Mouse (Mus musculus) heart, embryonic 11.5 days (tissue): ENCODE results near the gene Hist1h3e. TPM values are rescaled to one million over a fixed set of nuclear protein-coding genes. Genes with fewer than 3 reads are reported as not detected.
A peak's percentile ranks its signal among the peaks of the same experiment; 100 is the strongest.
"Not testable (repeated sequence)": the region's sequence is repeated elsewhere in the genome, so short reads cannot be mapped to it uniquely, and the experiment has no call there.

ENCODE experiments used
- ATAC-seq: fragments of 200-750 bp; cut with Nextera tagmentation; replicated peaks from 2 replicates; pipeline ENCODE4 v1.8.0; 2017; ENCODE audit warnings: moderate library complexity; ENCODE audit not compliant: insufficient number of reproducible peaks, low FRiP score, low TSS enrichment
- H3K27ac ChIP-seq: fragments of 300-500 bp; sonication (generic); 2 replicates; pipeline ENCODE4 v1.5.1; 2014; ENCODE audit warnings: mild to moderate bottlenecking, low read depth, low read length
- H3K27me3 ChIP-seq: fragments of 300-500 bp; sonication (generic); 2 replicates; pipeline ENCODE4 v1.6.1; 2014; ENCODE audit warnings: mild to moderate bottlenecking, low read length, mixed read lengths; ENCODE audit not compliant: control insufficient read depth, insufficient read depth
- H3K36me3 ChIP-seq: fragments of 300-500 bp; sonication (generic); 2 replicates; pipeline ENCODE4 v1.6.1; 2014; ENCODE audit warnings: mild to moderate bottlenecking, low read length, moderate library complexity, mixed read lengths; ENCODE audit not compliant: control insufficient read depth, insufficient read depth
- H3K4me1 ChIP-seq: fragments of 300-500 bp; sonication (generic); 2 replicates; pipeline ENCODE4 v1.6.1; 2014; ENCODE audit warnings: low read length; ENCODE audit not compliant: control insufficient read depth, insufficient read depth
- H3K4me2 ChIP-seq: fragments of 300-500 bp; sonication (generic); 2 replicates; pipeline ENCODE4 v1.6.1; 2014; ENCODE audit warnings: mild to moderate bottlenecking, moderate library complexity
- H3K4me3 ChIP-seq: fragments of 300-500 bp; sonication (generic); 2 replicates; pipeline ENCODE4 v1.5.1; 2014; ENCODE audit warnings: low read depth, low read length
- H3K9ac ChIP-seq: fragments of 300-500 bp; sonication (generic); 2 replicates; pipeline ENCODE4 v1.6.1; 2014; ENCODE audit warnings: mild to moderate bottlenecking, low read depth, low read length, moderate library complexity
- H3K9me3 ChIP-seq: fragments of 300-500 bp; sonication (generic); replicated peaks from 2 replicates; pipeline ENCODE4 v1.6.1; 2016; ENCODE audit warnings: low read length; ENCODE audit not compliant: control insufficient read depth
- WGBS: fragments of 180-500 bp; shearing (Covaris S2); extraction: QIAGEN DNeasy Blood & Tissue Kit; methylation state at CpG from one replicate; pipeline ENCODE4 v1.1.7; 2014; ENCODE audit not compliant: insufficient replicate concordance; 5-methylcytosine and 5-hydroxymethylcytosine counted together
- polyA plus RNA-seq: library from polyadenylated mRNA; unstranded; fragments of >200 nt; fragmentation: Nextera tagmentation; extraction: Ambion mirVana; gene quantifications from 2 replicates; pipeline ENCODE4 v1.2.1, GENCODE M21; 2014

Gene Hist1h3e
- polyA plus RNA-seq, 1 experiment from 2014 or later = 3.0 TPM

GRCm38 (mm10) chr13:23576906-23577639 lies 14.9 kb upstream of the Hist1h3e start:
- Histone ChIP-seq H3K4me2 (peak overlapping the region; percentile 68), H3K27me3 (no peaks in the 10 kb centered on the region), H3K36me3 (no peaks in the 10 kb centered on the region), H3K9me3 (no peaks in the 10 kb centered on the region), H3K27ac (peak overlapping the region; percentile 84), H3K9ac (peak overlapping the region; percentile 76), H3K4me3 (peak overlapping the region; percentile 45), H3K4me1 (peaks cover 11% of the 10 kb centered on the region; the same call in 1 of the 2 replicates)
- no peak for ATAC-seq
- WGBS = 60% methylated on average over 6 of the region's 6 CpGs

DNA sequence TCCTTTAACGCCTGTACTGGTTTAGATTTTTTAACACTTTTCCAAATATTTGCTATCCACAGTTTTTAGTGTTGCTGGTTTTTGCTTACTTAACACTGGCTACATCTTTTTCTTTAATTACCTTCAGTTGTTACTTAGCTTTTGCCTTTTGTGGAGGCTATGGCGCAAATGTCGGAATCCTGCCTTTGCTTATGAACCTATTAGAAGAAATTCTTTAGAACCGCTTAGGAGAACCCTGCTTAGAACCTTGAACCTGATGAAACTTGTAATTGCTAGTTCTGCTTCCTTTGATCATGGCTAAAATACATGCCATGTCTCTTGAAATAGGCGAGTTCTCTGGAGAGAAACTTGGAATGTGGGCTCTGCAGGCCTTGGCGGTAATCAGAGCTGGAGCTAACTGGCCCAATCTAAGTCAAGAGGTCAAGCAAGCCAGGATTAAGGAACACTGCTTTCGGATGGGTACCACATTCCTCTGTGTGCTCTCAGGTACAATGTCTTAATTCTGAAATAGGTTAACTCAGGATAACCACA lies 14.2 kb upstream of the Hist1h3e start:
- Histone ChIP-seq H3K9me3 (no peaks in the 10 kb centered on the region), H3K27me3 (no peaks in the 10 kb centered on the region), H3K9ac (peak overlapping the region; percentile 76), H3K36me3 (no peaks in the 10 kb centered on the region), H3K4me2 (peak overlapping the region; percentile 68), H3K4me1 (peaks cover 8% of the 10 kb centered on the region; the same call in 1 of the 2 replicates), H3K27ac (peak overlapping the region; percentile 84), H3K4me3 (peak overlapping the region; percentile 45)
- no peak for ATAC-seq
- WGBS = 13% methylated on average over 7 of the region's 7 CpGs

- Histone ChIP-seq H3K27ac (peak overlapping the region; percentile 84), H3K4me2 (peak overlapping the region; percentile 68), H3K9ac (peak overlapping the region; percentile 76), H3K4me3 (peak overlapping the region; percentile 45)
- H3K4me1 ChIP-seq, ATAC-seq, H3K9me3 ChIP-seq, H3K36me3 ChIP-seq, H3K27me3 ChIP-seq: not testable (repeated sequence)
- whole genome bisulfite sequencing = 0% methylated on average over 11 of the region's 40 CpGs
Observed at GRCm38 (mm10) chr13:23575864-23576313, 13.7 kb upstream of the Hist1h3e start.

DNA sequence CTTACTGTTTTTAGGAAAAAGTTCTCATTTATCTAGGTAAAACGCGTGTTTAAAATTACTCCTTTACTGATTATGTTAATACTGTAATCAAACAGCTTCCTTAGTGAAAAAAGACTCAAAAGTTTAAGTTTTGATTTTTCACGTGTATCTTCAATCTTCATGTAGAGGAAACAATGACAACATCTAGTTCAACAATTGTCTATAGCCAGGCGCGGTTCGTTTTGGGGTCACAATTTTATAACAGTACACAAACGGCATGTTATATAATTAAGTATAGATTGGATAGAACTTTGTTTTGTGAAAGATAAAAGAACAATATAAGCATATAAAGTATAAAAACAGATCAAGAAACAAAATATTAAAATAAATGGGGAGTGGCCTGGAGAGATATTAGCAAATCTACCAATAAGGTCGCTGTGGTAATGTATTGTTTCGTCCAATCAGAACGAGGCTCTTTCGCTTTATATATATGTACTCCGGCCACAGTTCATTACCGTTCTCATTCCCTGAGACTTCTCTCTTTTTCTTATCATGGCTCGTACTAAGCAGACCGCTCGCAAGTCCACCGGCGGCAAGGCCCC lies 13.2 kb upstream of the Hist1h3e start, which contains the start of gene Hist1h3d:
Gene Hist1h3d, plus strand, starts transcription at position 493 of the 581 bp plus-strand sequence.
- no peaks in the 10 kb centered on the region for H3K27me3 ChIP-seq
- ATAC-seq = peak; percentile 60
- peak within 1 kb of the TSS; percentile 45 for H3K4me3 ChIP-seq
- no peaks in the 10 kb centered on the region for H3K36me3 ChIP-seq
- under 1% methylated on average over 18 of the region's 18 CpGs for WGBS
- H3K9ac ChIP-seq = peak within 1 kb of the TSS; percentile 76
- H3K27ac ChIP-seq = peak within 1 kb of the TSS; percentile 84
- peak within 1 kb of the TSS; percentile 68 for H3K4me2 ChIP-seq
- peaks cover 8% of the 10 kb centered on the region; the same call in 1 of the 2 replicates for H3K4me1 ChIP-seq
- H3K9me3 ChIP-seq = no peaks in the 10 kb centered on the region

DNA sequence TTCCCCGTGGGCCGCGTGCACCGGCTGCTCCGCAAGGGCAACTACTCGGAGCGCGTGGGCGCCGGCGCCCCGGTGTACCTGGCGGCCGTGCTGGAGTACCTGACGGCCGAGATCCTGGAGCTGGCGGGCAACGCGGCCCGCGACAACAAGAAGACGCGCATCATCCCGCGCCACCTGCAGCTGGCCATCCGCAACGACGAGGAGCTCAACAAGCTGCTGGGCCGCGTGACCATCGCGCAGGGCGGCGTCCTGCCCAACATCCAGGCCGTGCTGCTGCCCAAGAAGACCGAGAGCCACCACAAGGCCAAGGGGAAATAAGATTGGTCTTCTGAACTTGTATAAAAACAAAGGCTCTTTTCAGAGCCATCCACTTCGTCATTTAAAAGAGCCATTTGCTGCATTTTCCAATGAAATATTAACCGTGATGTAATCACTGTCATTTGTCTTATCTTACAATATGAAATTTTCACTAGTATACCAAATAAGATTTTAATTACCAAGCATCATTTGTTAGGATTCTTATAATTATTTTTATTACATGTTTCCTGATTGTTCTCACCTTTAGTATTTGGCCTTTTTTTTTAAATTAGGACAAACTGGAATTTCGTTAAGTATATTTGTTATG lies 12.5 kb upstream of the Hist1h3e start:
- Histone ChIP-seq H3K27ac (peak overlapping the region; percentile 96), H3K4me2 (peak overlapping the region; percentile 75), H3K4me3 (peak overlapping the region; percentile 25), H3K9ac (peak overlapping the region; percentile 59; the same call in 1 of the 2 replicates), H3K4me1 (peaks cover 10% of the 10 kb centered on the region)
- not testable (repeated sequence) for H3K36me3 ChIP-seq, H3K27me3 ChIP-seq, H3K9me3 ChIP-seq, ATAC-seq
- 5% methylated on average over 5 of the region's 39 CpGs for WGBS

- Histone ChIP-seq H3K4me2 (peak within 1 kb of the TSS; percentile 75), H3K9ac (peak within 1 kb of the TSS; percentile 76), H3K27ac (peak within 1 kb of the TSS; percentile 96), H3K4me3 (peak within 1 kb of the TSS; percentile 45), H3K4me1 (peaks cover 10% of the 10 kb centered on the region)
- WGBS = under 1% methylated on average over 30 of the region's 42 CpGs
- H3K9me3 ChIP-seq, H3K27me3 ChIP-seq, H3K36me3 ChIP-seq: not testable (repeated sequence)
- ATAC-seq = peak; percentile 90
Observed at GRCm38 (mm10) chr13:23573898-23574524, 11.8 kb upstream of the Hist1h3e start, which contains the start of the genes Hist1h2bf and Hist1h2ad. Gene Hist1h2bf, minus strand, starts transcription at chr13:23574196. Gene Hist1h2ad, plus strand, starts transcription at chr13:23574381.

DNA sequence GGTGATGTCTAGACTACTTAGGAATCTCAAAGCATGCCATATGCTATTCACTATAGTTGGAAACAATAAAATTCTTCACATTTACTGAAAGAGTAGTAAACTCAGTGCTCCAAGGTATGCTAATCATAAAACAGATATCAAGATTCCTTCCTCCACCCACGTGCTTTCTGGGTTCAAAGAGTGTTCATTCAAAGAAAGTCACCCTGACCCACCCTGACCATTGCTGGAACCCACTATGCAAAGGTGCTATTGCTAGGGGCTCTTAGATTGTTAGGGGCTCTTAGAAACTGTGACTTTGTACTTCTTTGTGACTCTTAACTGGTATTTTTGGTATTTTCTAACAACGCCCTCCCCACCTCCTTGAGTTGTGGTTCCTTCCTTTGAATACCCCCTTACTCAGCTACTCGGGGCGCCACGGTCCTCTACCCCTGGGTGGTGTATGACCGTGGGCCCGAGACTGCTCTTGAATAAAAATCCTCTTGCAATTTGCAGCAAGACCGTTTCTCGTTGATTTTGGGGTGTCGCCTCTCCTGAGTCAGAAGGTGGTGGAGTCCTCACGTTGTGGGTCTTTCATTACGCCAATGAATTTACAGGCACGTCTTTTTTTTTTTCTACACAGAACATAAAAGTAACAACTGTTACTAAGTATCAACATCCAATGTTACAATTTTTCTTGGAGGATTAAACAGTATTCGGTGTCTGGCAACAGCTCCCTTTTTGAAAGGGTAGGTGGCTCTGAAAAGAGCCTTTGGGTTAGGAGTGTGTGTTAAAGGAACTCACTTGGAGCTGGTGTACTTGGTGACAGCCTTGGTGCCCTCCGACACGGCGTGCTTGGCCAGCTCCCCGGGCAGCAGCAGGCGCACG lies 11.1 kb upstream of the Hist1h3e start:
- not testable (repeated sequence) for H3K9me3 ChIP-seq, H3K27me3 ChIP-seq, H3K36me3 ChIP-seq, ATAC-seq
- peaks cover 10% of the 10 kb centered on the region for H3K4me1 ChIP-seq
- 13% methylated on average over 17 of the region's 20 CpGs for WGBS
- peak overlapping the region; percentile 96 for H3K27ac ChIP-seq
- H3K4me3 ChIP-seq = peak overlapping the region; percentile 51
- peak overlapping the region; percentile 76 for H3K9ac ChIP-seq
- H3K4me2 ChIP-seq = peak overlapping the region; percentile 75
